Mouse (Mus musculus) adrenal gland, postnatal 10 days (tissue): ENCODE data around the gene Tnni3k. TPM values are rescaled to one million over a fixed set of nuclear protein-coding genes. Genes with fewer than 3 reads are reported as not detected.

Experiments
- DNase-seq: peaks from one replicate; pipeline ENCODE4 v3.0.0; 2021; ENCODE audit warnings: mixed read lengths
- long read RNA-seq, 2 experiments: library from polyadenylated mRNA; stranded (forward); transcript quantifications; one replicate each; pipeline ENCODE4 v2.0.0; 2021
- total RNA-seq, 2 experiments: library from RNA; stranded (reverse); gene quantifications; 2 replicates each; pipeline ENCODE4 v1.2.3; 2021

Gene Tnni3k
- total RNA-seq: under 1 TPM in 1 of 2 experiments, not detected in 1; 0.27 TPM
- long read RNA-seq, experiment 1: 0 reads
- long read RNA-seq, experiment 2: 0 reads

- no peak for DNase-seq
Measured at GRCm38 (mm10) chr3:155055231-155055916, at the start of gene Tnni3k. TSS of gene Tnni3k (minus strand) at chr3:155055407.

- no peak for DNase-seq
Measured at GRCm38 (mm10) chr3:155099266-155099665, 44.1 kb upstream of the Tnni3k start.

- DNase-seq: peak; percentile 94
Measured at GRCm38 (mm10) chr3:155093116-155093956, 38.1 kb upstream of the Tnni3k start, which contains the start of the genes Fpgt and Lrriq3. TSS of gene Fpgt (minus strand) at chr3:155093403. TSS of gene Lrriq3 (plus strand) at chr3:155093434.

- no peak for DNase-seq
Measured at GRCm38 (mm10) chr3:155092081-155092480, 36.9 kb upstream of the Tnni3k start.

GRCm38 (mm10) chr3:155077908-155078307, 22.7 kb upstream of the Tnni3k start:
- DNase-seq: no peak

GRCm38 (mm10) chr3:155059449-155059822, 4.2 kb upstream of the Tnni3k start:
- no peak for DNase-seq

GRCm38 (mm10) chr3:155058800-155059448, 3.7 kb upstream of the Tnni3k start:
- DNase-seq: no peak

GRCm38 (mm10) chr3:155057566-155057965, 2.4 kb upstream of the Tnni3k start:
- DNase-seq: no peak

GRCm38 (mm10) chr3:155056606-155057005, 1.4 kb upstream of the Tnni3k start:
- no peak for DNase-seq

GRCm38 (mm10) chr3:155053189-155053588, 2.0 kb downstream of the Tnni3k start:
- no peak for DNase-seq

- DNase-seq: no peak
Measured at GRCm38 (mm10) chr3:155052021-155052420, 3.2 kb downstream of the Tnni3k start.

- DNase-seq: no peak
Measured at GRCm38 (mm10) chr3:155039012-155039836, 16.0 kb downstream of the Tnni3k start.

GRCm38 (mm10) chr3:155034323-155034722, 20.9 kb downstream of the Tnni3k start:
- DNase-seq: peak; percentile 2

- DNase-seq: no peak
Measured at GRCm38 (mm10) chr3:155030200-155030599, 25.0 kb downstream of the Tnni3k start.

GRCm38 (mm10) chr3:155002781-155003180, 52.4 kb downstream of the Tnni3k start:
- DNase-seq: peak; percentile 12

GRCm38 (mm10) chr3:155001056-155001455, 54.2 kb downstream of the Tnni3k start:
- DNase-seq: no peak

- DNase-seq: no peak
Measured at GRCm38 (mm10) chr3:154992678-154993077, 62.5 kb downstream of the Tnni3k start.

- DNase-seq: peak; percentile 13
Measured at GRCm38 (mm10) chr3:154979101-154979500, 76.1 kb downstream of the Tnni3k start.

GRCm38 (mm10) chr3:154971626-154972025, 83.6 kb downstream of the Tnni3k start:
- DNase-seq: no peak

- DNase-seq: no peak
Measured at GRCm38 (mm10) chr3:154970981-154971380, 84.2 kb downstream of the Tnni3k start.

GRCm38 (mm10) chr3:154961284-154961683, 93.9 kb downstream of the Tnni3k start:
- no peak for DNase-seq

- DNase-seq: no peak
Measured at GRCm38 (mm10) chr3:154953088-154953487, 102.1 kb downstream of the Tnni3k start.
